8 mouse cellular contexts compared by ENCODE assay signal in the genomic region with DNA sequence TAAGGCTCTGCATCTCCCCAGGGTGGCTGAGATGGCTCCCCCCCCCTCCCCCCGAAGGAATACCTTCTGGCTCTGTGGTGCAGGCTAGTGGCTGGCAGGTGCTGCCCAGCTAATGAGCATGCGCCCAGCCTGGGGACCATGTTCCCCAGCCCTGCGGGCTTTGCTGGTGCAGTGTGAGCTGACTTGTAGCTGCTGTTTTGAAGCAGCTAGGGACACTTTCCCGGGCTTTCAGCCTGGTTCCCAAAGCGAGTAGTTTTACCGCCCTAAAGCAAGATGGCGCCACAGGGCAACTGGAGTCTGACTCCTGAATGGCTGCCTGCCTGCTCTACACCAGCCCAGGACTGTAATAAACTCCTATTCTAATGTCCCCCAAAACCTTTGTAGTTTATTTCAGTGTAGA.
DNase-seq lines count a peak whose midpoint lies in the region; ATAC-seq lines count a peak whose summit lies in the region.

No protein-coding gene starts in this region.

- DNase-seq in 3134 (ENCODE audit: extremely low read depth, insufficient read length, low spot score) (peak; percentile 51), ZHBTc4 (ENCODE audit: low read depth, low spot score) (peak; percentile 72)
- DNase-seq in embryo, embryonic 10.5 days (ENCODE audit: low spot score): peak; percentile 73
- peak; percentile 26 for DNase-seq in gastrocnemius, postnatal 25 days
- DNase-seq in layer of hippocampus, adult 18-20 months (ENCODE audit: low spot score in 2 of 2): peak; percentile 56 to 78
- peak; percentile 41 for DNase-seq in lung, postnatal 25 days (ENCODE audit: low spot score)
- peak; percentile 68 for DNase-seq in right cerebral cortex, postnatal 4 days

- no peak for ATAC-seq in erythroid progenitor cell, adult 5-6 weeks (replicated peaks; ENCODE audit: low FRiP score, poor library complexity, severe bottlenecking)
